Mouse (Mus musculus) hindbrain, embryonic 14.5 days (tissue): Measurements from ENCODE around the gene Col7a1. TPM values are rescaled to one million over a fixed set of nuclear protein-coding genes. Genes with fewer than 3 reads are reported as not detected.

Source experiments
- ATAC-seq: fragments of 200-750 bp; cut with Nextera tagmentation; 2 replicates; pipeline ENCODE4 v1.8.0; 2017; ENCODE audit warnings: moderate number of reproducible peaks, mild to moderate bottlenecking, moderate TSS enrichment, moderate library complexity; ENCODE audit not compliant: low FRiP score
- DNase-seq: peaks from one replicate; pipeline ENCODE4 v3.0.0-alpha.2; 2015; ENCODE audit warnings: low spot score
- H3K27ac ChIP-seq: fragments of 300-500 bp; sonication (generic); 2 replicates; pipeline ENCODE4 v1.5.1; 2014; ENCODE audit warnings: mild to moderate bottlenecking, moderate library complexity
- H3K27me3 ChIP-seq: fragments of 300-500 bp; sonication (generic); 2 replicates; pipeline ENCODE4 v1.6.1; 2014; ENCODE audit warnings: mild to moderate bottlenecking, low read length, mixed read lengths; ENCODE audit not compliant: control insufficient read depth, insufficient read depth
- H3K36me3 ChIP-seq: fragments of 300-500 bp; sonication (generic); replicated peaks from 2 replicates; pipeline ENCODE4 v1.6.1; 2014; ENCODE audit not compliant: control insufficient read depth, insufficient read depth
- H3K4me1 ChIP-seq: fragments of 300-500 bp; sonication (generic); replicated peaks from 2 replicates; pipeline ENCODE4 v1.6.1; 2014; ENCODE audit warnings: antibody characterized with exemption, low read length, mixed read lengths; ENCODE audit not compliant: control insufficient read depth, insufficient read depth
- H3K4me2 ChIP-seq: fragments of 300-500 bp; sonication (generic); replicated peaks from 2 replicates; pipeline ENCODE4 v1.6.1; 2014; ENCODE audit warnings: mild to moderate bottlenecking, moderate library complexity
- H3K4me3 ChIP-seq: fragments of 300-500 bp; sonication (generic); replicated peaks from 2 replicates; pipeline ENCODE4 v1.5.1; 2014; ENCODE audit warnings: mild to moderate bottlenecking, low read length
- H3K9ac ChIP-seq: fragments of 300-500 bp; sonication (generic); 2 replicates; pipeline ENCODE4 v1.6.1; 2014
- H3K9me3 ChIP-seq: fragments of 300-500 bp; sonication (generic); 2 replicates; pipeline ENCODE4 v1.6.1; 2016; ENCODE audit warnings: low read length; ENCODE audit not compliant: control insufficient read depth
- WGBS: fragments of 180-500 bp; shearing (Covaris S2); extraction: QIAGEN DNeasy Blood & Tissue Kit; methylation state at CpG from one replicate; pipeline ENCODE4 v1.1.7; 2014; 5-methylcytosine and 5-hydroxymethylcytosine counted together
- polyA plus RNA-seq: library from polyadenylated mRNA; unstranded; fragments of >200 nt; fragmentation: Nextera tagmentation; extraction: Ambion mirVana; gene quantifications from 2 replicates; pipeline ENCODE4 v1.2.1, GENCODE M21; 2014

The Col7a1 gene
- polyA plus RNA-seq, 1 experiment from 2014 or later, result 3.0 TPM

GRCm38 (mm10) chr9:108976483-108976882 lies 23.1 kb downstream of the Col7a1 start:
- H3K9ac ChIP-seq, result no peak overlapping the region
- no peak for DNase-seq
- H3K36me3 ChIP-seq, result no peaks in the 10 kb centered on the region
- no peak overlapping the region for H3K4me2 ChIP-seq
- no peak overlapping the region for H3K27ac ChIP-seq
- H3K27me3 ChIP-seq, result no peaks in the 10 kb centered on the region
- no peak for ATAC-seq
- H3K4me1 ChIP-seq, result no peaks in the 10 kb centered on the region
- no peaks in the 10 kb centered on the region for H3K9me3 ChIP-seq
- no peak overlapping the region for H3K4me3 ChIP-seq
- WGBS, result 87% methylated on average over 9 of the region's 9 CpGs

- Histone ChIP-seq H3K9me3 (no peaks in the 10 kb centered on the region), H3K27ac (no peak overlapping the region), H3K4me1 (no peaks in the 10 kb centered on the region), H3K27me3 (no peaks in the 10 kb centered on the region), H3K36me3 (no peaks in the 10 kb centered on the region), H3K9ac (no peak overlapping the region), H3K4me2 (no peak overlapping the region), H3K4me3 (no peak overlapping the region)
- DNase-seq, result no peak
- 83% methylated on average over 7 of the region's 7 CpGs for WGBS
- ATAC-seq, result no peak
Measured at GRCm38 (mm10) chr9:108977966-108978365, 24.6 kb downstream of the Col7a1 start.

- ATAC-seq, result no peak
- H3K9me3 ChIP-seq, result no peaks in the 10 kb centered on the region
- WGBS, result 86% methylated on average over 8 of the region's 8 CpGs
- H3K9ac ChIP-seq, result no peak overlapping the region
- DNase-seq, result no peak
- no peak overlapping the region for H3K4me2 ChIP-seq
- no peak overlapping the region for H3K4me3 ChIP-seq
- no peaks in the 10 kb centered on the region for H3K27me3 ChIP-seq
- no peaks in the 10 kb centered on the region for H3K36me3 ChIP-seq
- H3K27ac ChIP-seq, result no peak overlapping the region
- no peaks in the 10 kb centered on the region for H3K4me1 ChIP-seq
Measured at GRCm38 (mm10) chr9:108982498-108982897, 29.1 kb downstream of the Col7a1 start.

GRCm38 (mm10) chr9:108983209-108983608 lies 29.8 kb downstream of the Col7a1 start:
- WGBS, result 84% methylated on average over 9 of the region's 9 CpGs
- Histone ChIP-seq H3K4me2 (no peak overlapping the region), H3K4me1 (no peaks in the 10 kb centered on the region), H3K27ac (no peak overlapping the region), H3K9me3 (no peaks in the 10 kb centered on the region), H3K9ac (no peak overlapping the region), H3K4me3 (no peak overlapping the region), H3K27me3 (no peaks in the 10 kb centered on the region), H3K36me3 (no peaks in the 10 kb centered on the region)
- DNase-seq, result no peak
- no peak for ATAC-seq

- Histone ChIP-seq H3K36me3 (no peaks in the 10 kb centered on the region), H3K27me3 (no peaks in the 10 kb centered on the region), H3K9me3 (no peaks in the 10 kb centered on the region), H3K4me2 (no peak within 1 kb of the TSS), H3K27ac (no peak within 1 kb of the TSS), H3K4me1 (0 out of 2 replicates have a peak, but pooled peaks cover 1% of the 10 kb centered on the region), H3K4me3 (no peak within 1 kb of the TSS), H3K9ac (no peak within 1 kb of the TSS)
- ATAC-seq (no peak), DNase-seq (no peak)
- WGBS, result 90% methylated on average over 4 of the region's 4 CpGs
Measured at GRCm38 (mm10) chr9:108985710-108986109, 32.3 kb downstream of the Col7a1 start, which contains the start of gene Ucn2. Gene Ucn2 (plus strand): TSS chr9:108986010.

- H3K4me1 ChIP-seq, result peaks cover 14% of the 10 kb centered on the region
- no peak overlapping the region for H3K27ac ChIP-seq
- H3K27me3 ChIP-seq, result no peaks in the 10 kb centered on the region
- H3K4me2 ChIP-seq, result no peak overlapping the region
- 24% methylated on average over 15 of the region's 15 CpGs for WGBS
- H3K9me3 ChIP-seq, result no peaks in the 10 kb centered on the region
- DNase-seq, result no peak
- ATAC-seq, result no peak
- H3K36me3 ChIP-seq, result no peaks in the 10 kb centered on the region
- no peak overlapping the region for H3K9ac ChIP-seq
- no peak overlapping the region for H3K4me3 ChIP-seq
Measured at GRCm38 (mm10) chr9:108987704-108988350, 34.4 kb downstream of the Col7a1 start.

- DNase-seq (no peak), ATAC-seq (no peak)
- Histone ChIP-seq H3K27ac (no peak overlapping the region), H3K9me3 (no peaks in the 10 kb centered on the region), H3K9ac (no peak overlapping the region), H3K27me3 (no peaks in the 10 kb centered on the region), H3K4me2 (no peak overlapping the region), H3K4me1 (peaks cover 19% of the 10 kb centered on the region), H3K36me3 (no peaks in the 10 kb centered on the region), H3K4me3 (no peak overlapping the region)
- WGBS, result 85% methylated on average over 4 of the region's 4 CpGs
Measured at GRCm38 (mm10) chr9:108989802-108990461, 36.5 kb downstream of the Col7a1 start.

GRCm38 (mm10) chr9:108990462-108990820 lies 37.1 kb downstream of the Col7a1 start:
- Histone ChIP-seq H3K9me3 (no peaks in the 10 kb centered on the region), H3K4me2 (no peak overlapping the region), H3K27me3 (no peaks in the 10 kb centered on the region), H3K4me1 (peaks cover 19% of the 10 kb centered on the region), H3K27ac (0 out of 2 replicates have a peak overlapping the region, but pooled peaks have one; percentile 84), H3K4me3 (no peak overlapping the region), H3K36me3 (no peaks in the 10 kb centered on the region), H3K9ac (no peak overlapping the region)
- no peak for ATAC-seq
- 70% methylated on average over 7 of the region's 7 CpGs for WGBS
- DNase-seq, result no peak

GRCm38 (mm10) chr9:108991428-108992084 lies 38.2 kb downstream of the Col7a1 start, which contains the start of gene Pfkfb4:
Gene Pfkfb4 (plus strand): TSS chr9:108991778.
- H3K9me3 ChIP-seq, result no peaks in the 10 kb centered on the region
- H3K4me2 ChIP-seq, result peak within 1 kb of the TSS; percentile 75
- peaks cover 19% of the 10 kb centered on the region for H3K4me1 ChIP-seq
- ATAC-seq (peak; percentile 95), DNase-seq (peak; percentile 96)
- peak within 1 kb of the TSS; percentile 84 for H3K27ac ChIP-seq
- H3K9ac ChIP-seq, result peak within 1 kb of the TSS; percentile 65
- no peaks in the 10 kb centered on the region for H3K36me3 ChIP-seq
- H3K4me3 ChIP-seq, result peak within 1 kb of the TSS; percentile 51
- H3K27me3 ChIP-seq, result no peaks in the 10 kb centered on the region
- 1% methylated on average over 31 of the region's 31 CpGs for WGBS
